Mouse (Mus musculus) lung, postnatal 25 days (tissue): ENCODE measurements at regions not wholly inside any gene's neighbourhood (a gene's known extent, or its start where the extent isn't known, plus 50 kb on each side); places are given as distances from the start of the nearest gene placed in this dataset.

Experiments used
- DNase-seq: peaks from one replicate; pipeline ENCODE4 v3.0.0; 2022; ENCODE audit warnings: low spot score

DNA sequence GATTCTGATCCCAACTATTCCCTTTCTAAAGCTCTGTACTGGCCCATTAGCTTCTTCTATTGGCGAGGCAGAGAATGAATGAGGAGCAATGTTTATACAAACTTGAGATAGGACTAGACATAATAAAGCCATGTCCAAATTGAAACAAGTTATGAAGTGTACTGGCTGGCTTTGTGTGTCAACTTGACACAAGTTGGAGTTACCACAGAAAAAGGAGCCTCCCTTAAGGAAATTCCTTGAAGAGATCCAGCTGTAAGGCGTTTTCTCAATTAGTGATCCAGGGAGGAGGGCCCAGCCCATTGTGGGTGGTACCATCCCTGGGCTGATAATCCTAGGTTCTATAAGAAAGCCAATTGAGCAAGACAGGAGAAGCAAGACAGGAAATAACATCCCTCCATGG, 135.9 kb upstream of the Cr2 start:
- peak; percentile 16 for DNase-seq

DNA sequence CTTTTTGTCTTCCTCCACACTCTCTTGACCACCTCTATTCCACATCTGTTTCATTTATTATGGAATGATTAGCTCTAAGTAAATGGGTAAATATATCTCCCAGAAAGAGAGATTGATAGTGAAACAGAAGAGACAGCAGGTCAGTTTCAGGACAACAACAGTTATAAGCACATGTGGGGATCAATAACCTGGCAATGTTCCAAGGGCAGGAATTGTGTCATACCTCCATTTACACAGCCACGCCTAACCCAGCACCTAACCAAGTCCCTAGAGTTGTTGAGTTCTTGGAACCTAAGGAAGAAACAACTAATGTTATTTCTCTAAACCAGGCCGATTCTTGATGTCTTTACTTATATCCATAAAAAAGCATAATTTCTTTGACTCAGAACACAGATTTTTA, 108.6 kb upstream of the Cr2 start:
- no peak for DNase-seq

DNA sequence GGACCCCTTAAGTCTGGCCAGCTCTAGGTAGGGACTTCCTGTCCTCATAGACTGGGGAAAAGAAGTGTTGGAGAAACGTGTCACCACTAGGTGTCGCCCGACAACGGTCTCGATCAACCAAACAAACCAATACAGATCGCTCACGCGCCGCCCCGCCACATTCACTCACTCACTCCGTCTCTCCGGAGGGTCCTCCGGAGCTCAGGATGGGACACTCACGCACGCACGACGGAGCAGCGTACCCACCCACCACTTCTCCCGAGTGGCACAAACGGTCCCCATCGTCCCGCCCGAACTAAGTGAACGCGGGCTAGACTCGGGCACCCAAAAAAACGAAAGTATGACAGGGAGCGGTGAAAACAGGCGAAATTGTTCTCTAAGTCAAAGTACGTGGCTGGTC, 65.0 kb upstream of the Cr2 start:
- peak; percentile 95 for DNase-seq

DNA sequence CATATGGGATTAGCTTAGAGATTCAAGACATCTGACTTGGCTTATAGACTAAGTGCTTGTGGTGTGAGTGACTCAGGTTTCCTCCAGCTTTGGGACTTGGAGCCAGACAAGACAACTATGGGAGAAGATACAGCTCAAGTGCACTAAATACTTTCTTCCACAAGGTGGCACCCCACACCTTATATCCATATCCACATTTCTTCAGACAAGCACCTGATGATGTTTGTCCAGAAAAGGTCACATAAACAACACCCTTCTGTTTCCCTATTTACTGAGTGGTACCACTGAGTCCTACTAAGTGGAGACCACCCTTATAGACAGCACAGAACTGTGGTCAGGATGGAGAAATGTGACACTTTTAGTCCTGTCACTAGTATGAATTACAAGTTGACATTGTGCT, 56.1 kb upstream of the Cr2 start:
- peak; percentile 47 for DNase-seq

DNA sequence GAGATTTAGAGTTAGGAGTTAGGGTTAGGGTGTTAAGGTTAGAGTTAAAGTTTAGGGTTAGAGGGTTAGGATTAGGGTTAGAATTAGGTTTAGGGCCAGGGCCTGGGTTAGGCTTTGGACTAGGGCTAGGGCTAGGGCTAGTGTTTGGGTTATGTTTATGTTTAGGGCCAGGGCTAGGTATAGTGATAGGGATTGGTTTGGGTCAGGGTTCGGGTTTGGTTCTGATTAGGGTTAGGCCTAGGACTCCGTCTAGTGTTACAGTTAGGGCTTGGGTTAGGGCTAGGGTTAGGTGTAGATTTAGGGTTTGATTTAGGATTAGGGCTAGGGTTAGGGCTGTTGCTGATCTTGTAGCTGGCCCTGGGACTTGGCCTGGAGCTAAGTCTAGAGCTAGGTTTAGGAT, 50.5 kb upstream of the Cr2 start:
- DNase-seq, result no peak
